Mouse (Mus musculus) CH12.LX (cell line): ENCODE measurements around the gene Opn4.

Experiments used
- BHLHE40 ChIP-seq: IDR thresholded peaks from 2 replicates; pipeline ENCODE4 v1.6.1; 2011; ENCODE audit warnings: mild to moderate bottlenecking, low read depth, low read length, improper control_type of control experiment
- CTCF ChIP-seq, 2 experiments: IDR thresholded peaks in 1 of 2; conservative IDR thresholded peaks in 1 of 2; 2 replicates each; pipeline ENCODE4 v1.5.1; 2011 to 2012; ENCODE audit warnings: low read depth in 2 of 2, low read length in 2 of 2, improper control_type of control experiment in 1 of 2, inconsistent platforms in 1 of 2, mild to moderate bottlenecking in 1 of 2, moderate library complexity in 1 of 2
- EP300 ChIP-seq: IDR thresholded peaks from 2 replicates; pipeline ENCODE4 v1.6.1; 2011; ENCODE audit warnings: low read length, improper control_type of control experiment
- HCFC1 ChIP-seq: IDR thresholded peaks from 2 replicates; pipeline ENCODE4 v1.6.1; 2012; ENCODE audit warnings: low read depth, mild to moderate bottlenecking, inconsistent platforms, low read length, improper control_type of control experiment
- JUND ChIP-seq: conservative IDR thresholded peaks from 2 replicates; pipeline ENCODE4 v1.6.1; 2011; ENCODE audit warnings: low read depth, low read length, improper control_type of control experiment
- MAFK ChIP-seq: IDR thresholded peaks from 2 replicates; pipeline ENCODE4 v1.6.1; 2011; ENCODE audit warnings: low read length, improper control_type of control experiment; ENCODE audit not compliant: insufficient replicate concordance
- MEF2A ChIP-seq: IDR thresholded peaks from 2 replicates; pipeline ENCODE4 v1.6.1; 2014; ENCODE audit warnings: low read depth, mild to moderate bottlenecking, inconsistent platforms, low read length, improper control_type of control experiment, borderline replicate concordance
- NELFE ChIP-seq: IDR thresholded peaks from 2 replicates; pipeline ENCODE4 v1.6.1; 2011; ENCODE audit warnings: low read depth, low read length, improper control_type of control experiment
- POLR2A ChIP-seq: IDR thresholded peaks from 2 replicates; pipeline ENCODE4 v1.6.1; 2011; ENCODE audit warnings: low read depth, mild to moderate bottlenecking, improper control_type of control experiment, low read length
- RAD21 ChIP-seq: IDR thresholded peaks from 2 replicates; pipeline ENCODE4 v1.6.1; 2011; ENCODE audit warnings: low read depth, mild to moderate bottlenecking, low read length, improper control_type of control experiment, moderate library complexity
- TBP ChIP-seq: conservative IDR thresholded peaks from 2 replicates; pipeline ENCODE4 v1.6.1; 2011; ENCODE audit warnings: low read depth, low read length, improper control_type of control experiment
- USF1 ChIP-seq: IDR thresholded peaks from 2 replicates; pipeline ENCODE4 v1.6.1; 2014; ENCODE audit warnings: low read depth, mild to moderate bottlenecking, inconsistent platforms, low read length, improper control_type of control experiment
- ZC3H11A ChIP-seq: IDR thresholded peaks from 2 replicates; pipeline ENCODE4 v1.6.1; 2012; ENCODE audit warnings: low read depth, mild to moderate bottlenecking, inconsistent platforms, low read length, improper control_type of control experiment

- TF ChIP-seq RAD21 (no peak), ZC3H11A (no peak), BHLHE40 (no peak), MAFK (no peak), POLR2A (no peak), CTCF (conservative IDR thresholded peaks at IDR 0.05 in 1 of 2, IDR thresholded peaks at IDR 0.05 in 1 of 2; ENCODE audit: low read depth in 2 of 2, low read length in 2 of 2) (no peak), NELFE (no peak), HCFC1 (no peak), USF1 (no peak), JUND (no peak), TBP (no peak), EP300 (no peak), MEF2A (no peak)
These were observed 15.7 kb upstream of the Opn4 start for GRCm38 (mm10) chr14:34615625-34616024.
